Mouse (Mus musculus): ENCODE measurements around the gene C030005K15Rik.
"Not testable (repeated sequence)": the region's sequence is repeated elsewhere in the genome, so short reads cannot be mapped to it uniquely, and the experiment has no call there.

The C030005K15Rik gene

DNA sequence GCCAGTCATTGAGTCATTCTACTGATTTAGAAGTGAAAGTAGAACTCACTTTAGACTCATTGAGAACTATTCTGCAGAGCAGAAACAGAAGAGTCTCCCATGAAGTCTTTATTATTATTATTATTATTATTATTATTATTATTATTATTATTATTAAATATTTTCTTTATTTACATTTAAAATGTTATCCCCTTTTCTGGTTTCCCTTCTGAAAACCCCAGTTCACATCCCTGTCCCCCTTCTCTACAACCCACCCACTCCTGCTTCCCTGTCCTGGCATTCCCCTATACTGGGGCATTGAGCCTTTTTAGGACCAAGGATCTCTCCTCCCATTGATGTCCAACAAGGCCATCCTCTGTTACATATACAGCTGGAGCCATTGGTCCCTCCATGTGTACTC lies at the start of gene C030005K15Rik:
Gene C030005K15Rik (minus strand): TSS at position 101 of the 400 bp plus-strand sequence.
- DNase-seq (ENCODE audit: low spot score) = not testable (repeated sequence)

- DNase-seq (ENCODE audit: low spot score) = no peak
These were observed 41.7 kb upstream of the C030005K15Rik start for GRCm38 (mm10) chr10:97768171-97768749.

DNA sequence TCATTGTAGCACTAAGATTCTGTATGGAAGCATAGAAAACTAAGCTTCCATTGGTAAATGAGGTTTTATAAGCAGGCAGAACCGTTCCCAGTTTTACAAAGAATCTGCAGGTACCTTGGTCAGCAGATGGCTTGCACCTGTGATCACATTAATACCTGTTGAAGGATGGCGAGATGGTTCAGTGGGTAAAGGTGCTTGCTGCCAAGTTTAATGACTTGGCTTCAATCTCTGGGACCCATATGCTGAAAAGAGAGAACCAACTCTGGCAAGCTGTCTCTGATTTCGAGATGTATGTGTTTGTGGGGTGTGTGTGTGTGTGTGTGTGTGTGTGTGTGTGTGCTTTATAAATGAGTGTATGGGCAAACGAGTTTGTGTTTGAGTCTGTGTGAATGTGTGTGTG lies 27.3 kb upstream of the C030005K15Rik start:
- DNase-seq (ENCODE audit: low spot score) = no peak

DNA sequence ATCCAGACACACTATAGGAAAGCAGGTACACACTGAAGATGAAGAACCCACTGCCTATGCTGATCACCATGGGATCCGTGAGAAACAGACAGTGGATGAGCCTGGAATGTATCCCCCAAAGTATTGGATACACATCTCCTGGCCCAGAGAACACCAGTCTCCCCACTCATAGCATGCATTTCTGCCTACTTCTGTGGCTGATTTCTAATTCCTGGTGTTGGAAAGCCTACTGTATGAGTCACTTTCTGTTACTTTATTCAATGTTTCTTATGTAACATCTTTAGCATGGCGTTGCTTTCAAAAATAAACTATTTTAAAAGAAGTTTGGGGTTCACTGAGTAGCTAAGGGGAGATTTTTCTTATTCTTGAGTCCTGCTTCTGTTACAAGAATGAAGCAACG lies 20.7 kb upstream of the C030005K15Rik start:
- no peak for DNase-seq (ENCODE audit: low spot score)

DNA sequence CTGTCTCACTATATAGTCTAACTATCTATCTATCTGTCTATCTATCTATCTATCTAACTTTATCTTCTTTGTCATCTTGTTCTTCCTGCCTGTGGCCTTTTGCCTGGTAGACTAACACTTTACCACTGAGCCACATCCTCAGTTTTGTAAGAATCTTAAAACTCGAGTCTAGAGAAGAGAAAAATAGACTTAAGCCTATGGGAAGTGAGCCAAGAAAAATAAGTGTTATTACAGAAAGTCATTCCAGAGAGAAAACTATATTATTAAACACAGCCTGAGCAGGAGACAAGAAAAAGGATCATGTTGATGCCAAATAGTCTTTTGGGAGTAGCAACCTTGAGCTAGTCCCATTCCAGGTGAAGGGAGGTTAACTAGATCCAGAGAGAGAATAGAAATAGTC lies 626 bp downstream of the C030005K15Rik start:
- DNase-seq (ENCODE audit: low spot score) = no peak

DNA sequence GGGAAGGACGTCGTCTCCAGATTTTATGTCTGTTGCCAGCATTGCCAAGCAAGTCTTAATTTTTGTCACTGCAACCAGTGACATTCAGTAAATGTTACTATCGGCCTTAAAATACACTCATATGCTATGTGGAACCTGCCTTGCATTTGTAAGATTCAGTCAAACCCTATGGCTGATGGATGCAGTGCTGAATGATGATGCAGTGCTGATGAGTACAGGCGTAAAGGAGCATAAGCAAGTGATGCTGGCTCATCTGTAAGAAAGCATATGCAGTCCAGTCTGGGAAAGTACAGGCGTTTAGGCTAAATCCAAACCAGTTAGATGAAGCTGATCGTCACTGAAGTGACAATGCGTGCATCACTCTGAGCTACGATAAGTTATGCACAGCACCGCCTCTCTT lies 3.8 kb downstream of the C030005K15Rik start:
- DNase-seq (ENCODE audit: low spot score) = no peak

DNA sequence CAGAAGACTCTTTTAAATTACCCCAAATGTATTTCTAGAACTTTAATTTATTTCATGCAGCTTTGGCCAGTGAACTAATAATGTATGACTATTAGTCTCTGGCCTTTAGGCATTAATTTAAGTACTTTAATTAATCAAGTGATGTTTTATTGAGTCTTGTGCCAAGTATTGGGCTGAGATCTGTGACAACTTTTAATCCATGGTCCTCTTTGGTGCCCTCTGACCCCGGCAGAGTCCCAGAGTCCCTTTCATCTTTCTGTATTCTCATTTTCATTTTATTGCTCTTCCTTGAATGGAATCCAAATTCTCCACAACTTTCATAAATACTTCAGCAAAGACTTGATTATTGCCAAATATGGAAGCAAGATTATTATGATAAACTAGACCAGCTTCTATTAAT lies 5.9 kb downstream of the C030005K15Rik start:
- DNase-seq (ENCODE audit: low spot score) = no peak

- DNase-seq (ENCODE audit: low spot score) = no peak
These were observed 8.5 kb downstream of the C030005K15Rik start for GRCm38 (mm10) chr10:97718021-97718420.

DNA sequence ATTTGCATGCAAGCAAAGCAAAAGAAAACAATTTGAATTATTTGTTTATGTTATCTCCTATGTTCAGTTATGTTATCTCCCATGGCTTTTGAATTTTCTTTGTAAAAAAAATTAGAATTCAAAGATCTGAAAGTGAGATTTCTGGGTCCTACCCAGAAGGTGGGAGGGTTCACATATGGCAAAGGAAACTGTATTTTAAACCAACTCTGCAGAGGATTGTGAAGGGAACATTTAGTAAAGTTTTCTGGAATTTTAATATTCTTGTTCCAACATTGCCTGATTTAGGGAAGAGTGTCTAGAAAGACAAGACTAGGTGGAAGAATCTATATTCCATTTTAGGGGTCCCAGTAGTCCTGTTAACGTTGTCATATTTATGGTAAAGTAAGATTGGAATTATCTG lies 9.3 kb downstream of the C030005K15Rik start:
- DNase-seq (ENCODE audit: low spot score) = no peak

- peak; percentile 13 for DNase-seq (ENCODE audit: low spot score)
These were observed 11.2 kb downstream of the C030005K15Rik start for GRCm38 (mm10) chr10:97715289-97715906.

GRCm38 (mm10) chr10:97714584-97714983 lies 12.0 kb downstream of the C030005K15Rik start:
- DNase-seq (ENCODE audit: low spot score) = no peak

DNA sequence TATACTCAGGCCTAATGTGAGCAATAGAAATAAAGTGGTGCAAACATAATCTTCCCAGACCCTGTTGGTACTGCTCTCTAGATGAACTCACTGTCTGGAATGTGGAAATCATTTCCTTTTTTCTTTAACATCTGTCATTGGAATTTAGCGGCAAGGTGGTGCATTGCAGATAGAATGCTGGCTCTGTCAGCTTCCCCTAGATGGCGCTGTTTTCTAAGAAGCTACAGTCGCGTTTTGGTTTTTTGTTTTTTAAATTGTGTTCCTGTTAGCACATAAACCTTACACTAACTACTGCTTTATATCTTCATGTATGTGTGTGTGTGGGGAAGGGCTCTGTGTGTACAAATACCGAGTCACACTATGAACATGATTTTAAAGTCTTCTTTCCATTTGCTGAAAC lies 13.9 kb downstream of the C030005K15Rik start:
- DNase-seq (ENCODE audit: low spot score) = no peak

DNA sequence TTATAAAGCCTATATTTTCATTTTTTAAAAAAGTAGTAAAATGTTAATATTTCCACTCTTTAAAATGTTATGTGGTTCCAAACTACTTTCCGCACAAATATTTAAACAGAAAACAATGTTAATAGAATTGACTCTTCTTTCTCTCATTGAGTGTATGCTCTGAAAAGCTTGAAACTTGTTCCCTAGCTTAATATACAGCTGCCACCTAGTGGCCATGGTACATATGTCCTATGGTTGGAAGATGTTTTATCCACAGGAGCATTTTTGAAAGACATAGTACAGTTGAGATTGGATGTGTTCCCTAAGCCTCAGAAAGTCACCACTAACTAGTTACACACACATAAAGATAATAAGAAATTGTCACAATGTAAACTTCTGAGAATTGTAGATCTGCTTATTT lies 22.0 kb downstream of the C030005K15Rik start:
- DNase-seq (ENCODE audit: low spot score) = no peak

DNA sequence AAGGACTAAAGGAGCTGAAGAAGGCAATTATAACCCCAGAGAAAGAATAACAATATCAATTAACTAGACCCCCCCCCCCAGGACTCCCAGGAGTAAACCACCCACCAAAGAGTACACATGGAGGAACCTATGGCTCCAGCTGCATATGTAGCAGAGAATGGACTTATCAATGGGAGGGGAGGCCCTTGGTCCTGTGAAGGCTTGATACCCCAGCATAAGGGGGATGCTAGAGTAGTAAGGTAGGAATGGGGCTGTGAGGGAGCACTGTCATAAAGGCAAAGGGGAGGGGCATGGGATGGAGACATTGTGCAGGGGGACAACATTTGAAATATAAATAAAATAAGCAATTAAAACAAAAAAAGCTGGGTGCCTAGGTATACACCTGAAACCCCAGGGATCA lies 24.2 kb downstream of the C030005K15Rik start:
- no peak for DNase-seq (ENCODE audit: low spot score)

GRCm38 (mm10) chr10:97693398-97694135 lies 33.0 kb downstream of the C030005K15Rik start:
- no peak for DNase-seq (ENCODE audit: low spot score)

DNA sequence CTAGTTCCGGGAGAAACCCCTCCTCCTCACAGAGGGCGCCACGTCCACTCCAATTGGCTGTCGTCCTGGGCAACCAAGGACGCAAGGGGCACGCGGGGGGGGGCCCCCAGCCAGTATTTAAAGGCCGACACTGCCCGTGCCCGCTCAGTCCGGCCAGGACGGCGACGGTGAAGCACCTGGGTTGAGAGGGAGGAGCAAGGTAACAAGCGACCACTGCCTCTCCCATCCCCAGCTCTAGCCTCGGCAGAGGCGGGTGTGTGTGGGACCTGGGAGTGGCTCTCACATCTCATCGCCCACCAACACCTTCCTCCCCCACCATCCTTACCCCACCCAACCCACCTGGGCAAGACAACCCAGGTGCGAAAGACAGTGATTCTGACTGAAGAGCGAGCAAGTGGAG lies 33.6 kb downstream of the C030005K15Rik start, which contains the start of gene Ccer1:
Gene Ccer1 (plus strand): TSS at position 147 of the 400 bp plus-strand sequence.
- peak; percentile 47 for DNase-seq (ENCODE audit: low spot score)

DNA sequence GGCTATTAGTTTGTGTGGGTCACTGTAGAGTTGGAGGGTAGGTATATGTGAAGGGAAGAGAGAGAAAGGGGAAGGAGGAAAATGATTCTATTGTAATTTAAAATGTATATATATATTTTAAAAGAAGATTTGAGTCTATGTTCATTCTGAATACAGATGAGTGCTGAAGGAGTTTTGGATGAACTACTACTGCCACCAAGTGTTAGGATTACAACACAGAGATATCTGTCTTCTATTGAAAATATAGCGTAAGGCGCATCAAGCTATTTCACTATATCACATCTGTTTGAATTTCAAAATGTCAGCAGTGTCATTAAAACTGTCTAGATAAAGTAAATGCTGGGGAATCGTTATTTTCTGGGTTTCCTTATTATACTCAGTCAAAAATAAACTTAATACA lies 37.1 kb downstream of the C030005K15Rik start:
- DNase-seq (ENCODE audit: low spot score) = no peak

DNA sequence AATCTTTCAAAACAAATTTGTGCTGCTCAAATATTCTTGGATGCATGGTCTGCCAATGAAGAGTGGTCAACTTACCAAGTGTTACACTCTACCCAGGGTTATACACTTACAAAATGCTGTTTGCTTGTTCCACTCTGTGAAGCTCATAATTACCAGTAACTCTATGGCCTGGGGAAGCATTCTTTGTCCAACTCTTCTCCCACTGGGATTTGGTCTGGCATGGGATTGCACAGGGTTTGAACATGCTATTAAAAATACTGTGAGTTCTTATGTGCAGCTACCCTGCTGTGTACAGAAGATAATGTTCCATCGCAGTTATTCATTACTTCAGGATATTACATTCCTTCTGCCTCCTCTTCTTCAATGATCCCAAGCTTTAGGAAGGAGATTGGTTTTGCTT lies 39.4 kb downstream of the C030005K15Rik start:
- no peak for DNase-seq (ENCODE audit: low spot score)

DNA sequence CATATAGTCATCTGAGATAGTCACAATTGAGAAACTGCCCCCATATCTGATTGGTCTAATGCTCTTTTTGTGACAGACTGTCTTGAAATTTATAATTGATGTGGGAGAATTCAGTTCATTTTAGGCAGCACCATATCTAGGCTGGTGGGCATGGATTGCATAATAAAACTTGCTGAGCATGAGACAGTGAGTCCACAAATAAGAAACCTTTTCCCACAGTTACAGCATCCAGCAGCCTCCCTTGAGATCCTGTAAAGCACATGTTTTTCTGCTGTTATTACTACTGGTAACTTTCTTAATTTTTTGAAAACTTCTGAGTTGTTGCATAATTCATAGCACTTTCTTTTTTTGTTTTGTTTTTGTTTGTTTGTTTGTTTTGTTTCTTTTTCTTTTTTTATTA lies 43.6 kb downstream of the C030005K15Rik start:
- no peak for DNase-seq (ENCODE audit: low spot score)

All from testis, postnatal 14 days (tissue).